Mouse (Mus musculus) erythroblast, embryonic 14.5 days (primary cell): ENCODE measurements around the gene Dock10.

ENCODE experiments used
- GATA1 ChIP-seq: IDR thresholded peaks from 2 replicates; pipeline ENCODE4 v1.6.1; 2012; ENCODE audit warnings: low read length, inconsistent platforms, mixed read lengths
- TAL1 ChIP-seq: IDR thresholded peaks from 3 replicates; pipeline ENCODE4 v1.6.1; 2012; ENCODE audit warnings: low read length, inconsistent platforms, mixed read lengths

DNA sequence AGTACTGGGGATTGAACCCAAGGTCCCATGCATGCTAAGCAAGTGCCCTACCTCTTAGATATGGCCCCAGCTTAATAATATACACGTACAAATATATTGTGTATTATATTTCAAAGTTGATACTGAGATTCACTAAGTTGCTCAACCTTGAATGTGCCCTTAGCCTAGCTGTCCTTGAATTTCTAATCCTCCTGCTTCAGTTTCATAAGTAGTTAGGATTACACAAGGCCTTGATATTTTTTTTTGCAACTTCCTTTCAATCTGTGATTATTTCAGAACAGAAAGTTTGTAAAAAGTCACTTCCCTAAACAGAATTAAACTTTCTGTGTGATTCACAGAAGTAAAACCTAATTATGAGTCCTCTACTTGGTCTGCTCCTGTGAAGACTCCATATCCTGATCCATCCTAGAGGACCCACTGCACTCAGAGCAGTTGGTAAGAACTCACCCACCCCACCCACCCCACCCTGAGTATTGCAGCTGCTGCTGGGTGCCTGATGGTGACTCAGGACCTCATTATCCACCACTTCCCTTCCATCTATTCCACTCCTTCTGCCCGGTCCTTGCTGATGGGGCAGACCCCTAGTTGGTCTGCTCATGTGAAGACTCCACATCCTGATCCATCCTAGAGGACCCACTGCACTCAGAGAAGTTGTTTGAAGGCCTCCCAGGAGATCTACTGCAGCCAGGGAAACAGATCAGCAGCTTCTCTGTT lies 26.9 kb upstream of the Dock10 start:
- no peak for TF ChIP-seq TAL1
- no peak for TF ChIP-seq GATA1
